Mouse (Mus musculus): ENCODE measurements around the gene Epor.

The Epor gene

GRCm38 (mm10) chr9:21962416-21963059 lies 768 bp downstream of the Epor start:
- DNase-seq, result peak; percentile 49

- no peak for DNase-seq
Observed at GRCm38 (mm10) chr9:21962010-21962409, 1.3 kb downstream of the Epor start.

- DNase-seq, result no peak
Observed at GRCm38 (mm10) chr9:21961366-21961980, 1.8 kb downstream of the Epor start.

GRCm38 (mm10) chr9:21960558-21961208 lies 2.6 kb downstream of the Epor start:
- peak; percentile 46 for DNase-seq

- peak; percentile 63 for DNase-seq
Observed at GRCm38 (mm10) chr9:21960135-21960534, 3.2 kb downstream of the Epor start.

- no peak for DNase-seq
Observed at GRCm38 (mm10) chr9:21959244-21959643, 4.1 kb downstream of the Epor start.

- DNase-seq, result no peak
Observed at GRCm38 (mm10) chr9:21958372-21958771, 4.9 kb downstream of the Epor start.

GRCm38 (mm10) chr9:21955570-21956281 lies 7.6 kb downstream of the Epor start, which contains the start of gene Swsap1:
Gene Swsap1 (plus strand): TSS chr9:21955755.
- DNase-seq, result peak; percentile 99

GRCm38 (mm10) chr9:21955225-21955569 lies 8.1 kb downstream of the Epor start:
- no peak for DNase-seq

- no peak for DNase-seq
Observed at GRCm38 (mm10) chr9:21954635-21955034, 8.7 kb downstream of the Epor start.

- no peak for DNase-seq
Observed at GRCm38 (mm10) chr9:21953600-21953999, 9.7 kb downstream of the Epor start.

- DNase-seq, result no peak
Observed at GRCm38 (mm10) chr9:21951977-21952376, 11.3 kb downstream of the Epor start.

- no peak for DNase-seq
Observed at GRCm38 (mm10) chr9:21950322-21950721, 13.0 kb downstream of the Epor start.

GRCm38 (mm10) chr9:21948790-21949189 lies 14.5 kb downstream of the Epor start:
- no peak for DNase-seq

GRCm38 (mm10) chr9:21948146-21948545 lies 15.2 kb downstream of the Epor start:
- no peak for DNase-seq

- no peak for DNase-seq
Observed at GRCm38 (mm10) chr9:21947540-21948130, 15.7 kb downstream of the Epor start.

- DNase-seq, result no peak
Observed at GRCm38 (mm10) chr9:21944267-21944666, 19.0 kb downstream of the Epor start.

GRCm38 (mm10) chr9:21943638-21944037 lies 19.7 kb downstream of the Epor start:
- DNase-seq, result no peak

- DNase-seq, result no peak
Observed at GRCm38 (mm10) chr9:21943046-21943445, 20.3 kb downstream of the Epor start.

GRCm38 (mm10) chr9:21938234-21938855 lies 25.0 kb downstream of the Epor start:
- no peak for DNase-seq

GRCm38 (mm10) chr9:21937711-21938175 lies 25.6 kb downstream of the Epor start:
- no peak for DNase-seq
